Mouse (Mus musculus) forebrain, embryonic 13.5 days (tissue): ENCODE results near the gene Evx2. TPM values are rescaled to one million over a fixed set of nuclear protein-coding genes. Genes with fewer than 3 reads are reported as not detected.

Experiments
- ATAC-seq: fragments of 200-750 bp; cut with Nextera tagmentation; 2 replicates; pipeline ENCODE4 v1.8.0; 2017
- H3K27ac ChIP-seq: fragments of 300-500 bp; sonication (generic); 2 replicates; pipeline ENCODE4 v1.5.1; 2015; ENCODE audit warnings: inconsistent platforms, mild to moderate bottlenecking, moderate library complexity
- H3K27me3 ChIP-seq: fragments of 300-500 bp; sonication (generic); 2 replicates; pipeline ENCODE4 v1.6.1; 2015; ENCODE audit warnings: mild to moderate bottlenecking, inconsistent platforms
- H3K36me3 ChIP-seq: fragments of 300-500 bp; sonication (generic); 2 replicates; pipeline ENCODE4 v1.6.1; 2015; ENCODE audit warnings: mild to moderate bottlenecking, inconsistent platforms; ENCODE audit not compliant: poor library complexity, severe bottlenecking
- H3K4me1 ChIP-seq: fragments of 300-500 bp; sonication (generic); 2 replicates; pipeline ENCODE4 v1.6.1; 2015; ENCODE audit warnings: inconsistent platforms
- H3K4me2 ChIP-seq: fragments of 300-500 bp; sonication (generic); 2 replicates; pipeline ENCODE4 v1.6.1; 2015; ENCODE audit warnings: inconsistent platforms, mild to moderate bottlenecking, moderate library complexity
- H3K4me3 ChIP-seq: fragments of 300-500 bp; sonication (generic); 2 replicates; pipeline ENCODE4 v1.5.1; 2015; ENCODE audit warnings: mild to moderate bottlenecking, inconsistent platforms
- H3K9ac ChIP-seq: fragments of 300-500 bp; sonication (generic); 2 replicates; pipeline ENCODE4 v1.6.1; 2015; ENCODE audit warnings: mild to moderate bottlenecking, inconsistent platforms
- H3K9me3 ChIP-seq: fragments of 300-500 bp; sonication (generic); replicated peaks from 2 replicates; pipeline ENCODE4 v1.6.1; 2016; ENCODE audit warnings: inconsistent platforms
- WGBS: fragments of 180-500 bp; shearing (Covaris S2); methylation state at CpG from one replicate; pipeline ENCODE4 v1.1.7; 2015; 5-methylcytosine and 5-hydroxymethylcytosine counted together
- polyA plus RNA-seq: library from polyadenylated mRNA; unstranded; fragments of >200 nt; fragmentation: Nextera tagmentation; extraction: Ambion mirVana; gene quantifications from 2 replicates; pipeline ENCODE4 v1.2.1, GENCODE M21; 2015

Evx2 gene
- polyA plus RNA-seq, 1 experiment from 2014 or later, result not detected

- ATAC-seq, result no peak
- Histone ChIP-seq H3K27me3 (peaks cover 98% of the 10 kb centered on the region), H3K4me1 (peaks cover 9% of the 10 kb centered on the region), H3K4me3 (no peak overlapping the region), H3K9ac (no peak overlapping the region), H3K36me3 (no peaks in the 10 kb centered on the region), H3K4me2 (no peak overlapping the region), H3K9me3 (no peaks in the 10 kb centered on the region), H3K27ac (no peak overlapping the region)
- WGBS, result under 1% methylated on average over 20 of the region's 20 CpGs
Measured at GRCm38 (mm10) chr2:74692808-74693431, 33.6 kb upstream of the Evx2 start.

DNA sequence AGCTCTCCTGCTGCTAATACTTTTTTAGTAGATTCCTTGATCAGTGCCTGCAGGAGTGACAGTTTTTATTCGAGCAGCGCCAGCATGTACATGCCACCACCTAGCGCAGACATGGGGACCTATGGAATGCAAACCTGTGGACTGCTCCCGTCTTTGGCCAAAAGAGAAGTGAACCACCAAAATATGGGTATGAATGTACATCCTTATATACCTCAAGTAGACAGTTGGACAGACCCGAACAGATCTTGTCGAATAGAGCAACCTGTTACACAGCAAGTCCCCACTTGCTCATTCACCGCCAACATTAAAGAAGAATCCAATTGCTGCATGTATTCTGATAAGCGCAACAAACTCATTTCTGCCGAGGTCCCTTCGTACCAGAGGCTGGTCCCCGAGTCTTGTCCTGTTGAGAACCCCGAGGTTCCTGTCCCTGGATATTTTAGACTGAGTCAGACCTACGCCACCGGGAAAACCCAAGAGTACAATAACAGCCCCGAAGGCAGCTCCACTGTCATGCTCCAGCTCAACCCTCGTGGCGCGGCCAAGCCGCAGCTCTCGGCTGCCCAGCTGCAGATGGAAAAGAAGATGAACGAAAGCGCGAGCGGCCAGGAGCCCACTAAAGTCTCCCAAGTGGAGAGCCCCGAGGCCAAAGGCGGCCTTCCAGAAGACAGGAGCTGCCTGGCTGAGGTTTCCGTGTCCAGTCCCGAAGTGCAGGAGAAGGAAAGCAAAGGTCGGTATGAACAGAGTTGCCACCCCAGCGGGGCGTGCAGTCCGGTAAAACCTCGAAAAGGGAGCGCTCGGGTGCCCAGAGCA is 32.8 kb upstream of the Evx2 start:
- 4% methylated on average over 35 of the region's 35 CpGs for WGBS
- Histone ChIP-seq H3K27me3 (peaks cover 98% of the 10 kb centered on the region), H3K4me2 (no peak overlapping the region), H3K36me3 (no peaks in the 10 kb centered on the region), H3K9me3 (no peaks in the 10 kb centered on the region), H3K4me1 (0 out of 2 replicates have a peak, but pooled peaks cover 3% of the 10 kb centered on the region), H3K9ac (no peak overlapping the region), H3K27ac (no peak overlapping the region), H3K4me3 (no peak overlapping the region)
- no peak for ATAC-seq

- H3K4me2 ChIP-seq, result peak within 1 kb of the TSS; percentile 25; the same call in 1 of the 2 replicates
- 0 out of 2 replicates have a peak within 1 kb of the TSS, but pooled peaks have one; percentile 13 for H3K4me3 ChIP-seq
- H3K27me3 ChIP-seq, result peaks cover 98% of the 10 kb centered on the region
- H3K36me3 ChIP-seq, result no peaks in the 10 kb centered on the region
- peak; percentile 50 for ATAC-seq
- no peaks in the 10 kb centered on the region for H3K9me3 ChIP-seq
- H3K4me1 ChIP-seq, result 0 out of 2 replicates have a peak, but pooled peaks cover 3% of the 10 kb centered on the region
- no peak within 1 kb of the TSS for H3K27ac ChIP-seq
- H3K9ac ChIP-seq, result no peak within 1 kb of the TSS
- 2% methylated on average over 56 of the region's 56 CpGs for WGBS
Measured at GRCm38 (mm10) chr2:74691022-74691951, 31.9 kb upstream of the Evx2 start, which contains the start of gene Hoxd10. Gene Hoxd10, plus strand, starts transcription at chr2:74691924.

DNA sequence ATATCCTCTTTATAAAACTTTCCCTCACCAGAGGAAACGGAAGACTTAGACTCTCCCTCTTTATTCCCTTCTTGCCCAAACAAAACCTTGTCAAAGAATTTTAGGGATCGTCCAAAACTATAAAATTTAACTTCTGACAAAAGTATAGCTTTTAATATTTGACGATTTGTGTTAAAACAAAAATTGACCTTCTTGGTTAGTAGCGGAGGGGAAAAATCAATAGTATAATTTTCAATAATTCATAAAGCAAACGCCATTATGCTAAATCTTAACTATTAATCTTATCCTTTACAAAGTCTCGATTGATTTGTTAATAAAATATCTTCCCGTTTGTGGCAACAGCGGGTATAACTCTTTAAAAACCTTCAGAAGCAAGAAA is 31.0 kb upstream of the Evx2 start:
- Histone ChIP-seq H3K36me3 (no peaks in the 10 kb centered on the region), H3K27me3 (peaks cover 97% of the 10 kb centered on the region), H3K27ac (no peak overlapping the region), H3K4me2 (no peak overlapping the region), H3K4me1 (0 out of 2 replicates have a peak, but pooled peaks cover 3% of the 10 kb centered on the region), H3K9ac (no peak overlapping the region), H3K4me3 (no peak overlapping the region), H3K9me3 (no peaks in the 10 kb centered on the region)
- WGBS, result 9% methylated on average over 8 of the region's 8 CpGs
- ATAC-seq, result no peak

- 1% methylated on average over 24 of the region's 24 CpGs for WGBS
- H3K9me3 ChIP-seq, result no peaks in the 10 kb centered on the region
- ATAC-seq, result no peak
- H3K36me3 ChIP-seq, result no peaks in the 10 kb centered on the region
- H3K9ac ChIP-seq, result no peak overlapping the region
- H3K4me2 ChIP-seq, result no peak overlapping the region
- H3K4me3 ChIP-seq, result no peak overlapping the region
- 0 out of 2 replicates have a peak, but pooled peaks cover 3% of the 10 kb centered on the region for H3K4me1 ChIP-seq
- peaks cover 97% of the 10 kb centered on the region for H3K27me3 ChIP-seq
- no peak overlapping the region for H3K27ac ChIP-seq
Measured at GRCm38 (mm10) chr2:74689574-74690337, 30.4 kb upstream of the Evx2 start.

- H3K27ac ChIP-seq, result no peak overlapping the region
- H3K36me3 ChIP-seq, result no peaks in the 10 kb centered on the region
- ATAC-seq, result no peak
- H3K9ac ChIP-seq, result no peak overlapping the region
- peaks cover 97% of the 10 kb centered on the region for H3K27me3 ChIP-seq
- H3K4me3 ChIP-seq, result no peak overlapping the region
- WGBS, result 4% methylated on average over 12 of the region's 12 CpGs
- no peak overlapping the region for H3K4me2 ChIP-seq
- H3K9me3 ChIP-seq, result no peaks in the 10 kb centered on the region
- 0 out of 2 replicates have a peak, but pooled peaks cover 3% of the 10 kb centered on the region for H3K4me1 ChIP-seq
Measured at GRCm38 (mm10) chr2:74688795-74689573, 29.6 kb upstream of the Evx2 start.

GRCm38 (mm10) chr2:74687698-74688555 is 28.6 kb upstream of the Evx2 start:
- Histone ChIP-seq H3K27me3 (peaks cover 97% of the 10 kb centered on the region), H3K4me2 (no peak overlapping the region), H3K9ac (no peak overlapping the region), H3K36me3 (no peaks in the 10 kb centered on the region), H3K27ac (no peak overlapping the region), H3K4me1 (peaks cover 4% of the 10 kb centered on the region; the same call in 1 of the 2 replicates), H3K4me3 (no peak overlapping the region), H3K9me3 (no peaks in the 10 kb centered on the region)
- no peak for ATAC-seq
- under 1% methylated on average over 31 of the region's 31 CpGs for WGBS

DNA sequence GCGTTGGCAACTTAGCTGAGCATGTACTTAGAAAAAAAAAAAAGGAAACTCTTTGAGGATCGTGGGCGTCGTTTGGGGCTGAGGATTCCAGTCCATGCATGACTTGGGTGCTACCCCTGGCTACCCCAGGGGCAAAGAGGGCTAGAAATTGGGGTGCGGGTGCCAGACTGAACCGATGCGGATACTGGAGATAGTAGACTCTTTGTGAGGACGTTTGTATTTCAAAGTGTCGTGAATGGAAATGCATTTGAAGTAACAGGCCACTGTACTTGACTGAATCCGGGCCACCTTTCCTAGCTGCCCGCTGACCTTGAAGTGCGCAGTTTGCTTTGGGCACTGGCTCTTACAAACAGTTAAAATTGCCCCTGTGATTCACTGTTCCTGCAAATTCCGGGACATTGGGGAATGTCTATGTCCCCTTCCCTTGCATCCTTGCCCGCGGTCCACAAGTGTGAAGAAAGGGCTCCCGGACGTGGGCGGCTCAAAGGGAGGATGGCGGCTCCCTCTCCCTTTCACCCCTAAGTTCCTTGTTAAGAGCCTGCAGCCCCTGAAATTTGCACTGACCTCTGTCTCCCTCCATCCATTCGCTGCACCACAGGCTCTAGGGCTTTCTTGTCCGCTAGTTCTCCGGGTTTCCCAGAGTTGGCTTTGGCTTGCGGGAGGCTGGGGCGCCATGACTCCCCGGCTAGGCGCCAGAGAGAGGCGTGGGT is 27.8 kb upstream of the Evx2 start:
- Histone ChIP-seq H3K27me3 (peaks cover 97% of the 10 kb centered on the region), H3K27ac (no peak overlapping the region), H3K4me2 (no peak overlapping the region), H3K9me3 (no peaks in the 10 kb centered on the region), H3K4me3 (no peak overlapping the region), H3K4me1 (peaks cover 12% of the 10 kb centered on the region), H3K9ac (no peak overlapping the region), H3K36me3 (no peaks in the 10 kb centered on the region)
- WGBS, result 2% methylated on average over 27 of the region's 27 CpGs
- no peak for ATAC-seq

DNA sequence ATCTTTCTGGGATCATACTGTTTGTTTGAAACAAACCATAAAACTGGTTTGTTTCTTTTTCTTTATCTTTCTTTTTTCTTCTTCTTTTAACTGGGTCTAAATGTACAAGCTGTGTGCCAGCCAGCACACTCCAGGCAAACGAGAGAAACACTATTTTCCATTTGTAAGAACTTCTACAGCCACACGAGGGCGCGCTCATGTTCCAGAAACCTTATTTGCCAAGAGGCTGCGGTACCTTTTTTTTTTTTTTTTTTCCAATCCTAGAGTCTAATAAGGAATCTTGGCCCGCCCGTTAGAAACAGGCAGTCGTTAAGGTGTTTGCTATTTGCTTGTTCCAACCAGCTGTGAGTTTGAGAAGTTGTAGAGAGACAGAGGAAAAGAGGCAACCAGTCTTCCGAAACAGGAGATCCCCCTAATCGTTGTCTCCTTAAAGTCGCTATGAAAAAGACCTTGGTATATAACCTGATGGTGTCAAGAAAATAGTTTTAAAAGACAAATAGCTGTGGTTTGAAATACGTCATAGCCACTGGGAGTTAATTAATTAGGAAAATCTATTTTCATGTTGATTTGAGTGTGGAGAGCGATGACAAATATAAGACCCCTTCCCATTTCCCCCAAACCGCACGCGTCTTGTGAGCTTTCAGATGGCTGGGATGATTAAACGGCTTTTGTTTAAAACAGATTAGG is 27.1 kb upstream of the Evx2 start:
- WGBS, result 5% methylated on average over 17 of the region's 17 CpGs
- Histone ChIP-seq H3K27ac (no peak overlapping the region), H3K4me2 (no peak overlapping the region), H3K4me3 (no peak overlapping the region), H3K36me3 (no peaks in the 10 kb centered on the region), H3K4me1 (peaks cover 14% of the 10 kb centered on the region), H3K9ac (no peak overlapping the region), H3K9me3 (no peaks in the 10 kb centered on the region), H3K27me3 (peaks cover 97% of the 10 kb centered on the region)
- no peak for ATAC-seq
